Mouse (Mus musculus): ENCODE measurements around the gene Spon1. TPM values are rescaled to one million over a fixed set of nuclear protein-coding genes. Genes with fewer than 3 reads are reported as not detected.

Spon1 gene
- polyA plus RNA-seq, 1 experiment from 2014 or later, result 81.7 TPM

DNA sequence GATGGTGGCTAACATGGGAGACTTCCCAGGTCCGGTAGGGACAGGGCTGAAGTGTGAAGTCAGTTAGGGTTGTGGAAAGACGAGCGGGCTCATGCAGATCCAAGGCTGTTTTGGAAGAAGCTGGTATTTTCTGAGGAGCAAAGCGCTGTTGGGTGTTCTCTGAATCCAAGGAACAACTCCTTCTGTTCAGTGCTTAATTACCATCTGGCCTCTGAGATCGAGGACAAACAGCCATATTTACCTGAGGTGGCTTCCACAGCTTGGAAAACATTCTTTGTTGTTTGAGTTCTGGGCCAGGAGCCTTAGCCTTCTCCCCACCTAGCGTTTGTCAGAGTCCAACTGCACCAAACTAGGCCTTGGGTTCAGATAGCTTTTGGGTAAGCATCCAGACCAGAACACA, 58.9 kb downstream of the Spon1 start:
- no peak overlapping the region for H3K4me3 ChIP-seq (ENCODE audit: low read depth, low read length)
- no peak for ATAC-seq (ENCODE audit: low read depth)
- H3K27me3 ChIP-seq (ENCODE audit: control insufficient read depth, insufficient read depth, low read length), result no peaks in the 10 kb centered on the region
- H3K27ac ChIP-seq (ENCODE audit: low read depth, low read length), result no peak overlapping the region
- H3K4me1 ChIP-seq (ENCODE audit: control insufficient read depth, insufficient read depth, low read length), result 0 out of 2 replicates have a peak, but pooled peaks cover 2% of the 10 kb centered on the region
- H3K4me2 ChIP-seq (ENCODE audit: low read depth, low read length), result no peak overlapping the region
- no peaks in the 10 kb centered on the region for H3K9me3 ChIP-seq (ENCODE audit: control insufficient read depth, low read length)
- no peak overlapping the region for H3K9ac ChIP-seq (replicated peaks; ENCODE audit: low read depth, low read length)
- WGBS, result 93% methylated on average over 6 of the region's 6 CpGs
- H3K36me3 ChIP-seq (ENCODE audit: control insufficient read depth, insufficient read depth, low read length), result no peaks in the 10 kb centered on the region

DNA sequence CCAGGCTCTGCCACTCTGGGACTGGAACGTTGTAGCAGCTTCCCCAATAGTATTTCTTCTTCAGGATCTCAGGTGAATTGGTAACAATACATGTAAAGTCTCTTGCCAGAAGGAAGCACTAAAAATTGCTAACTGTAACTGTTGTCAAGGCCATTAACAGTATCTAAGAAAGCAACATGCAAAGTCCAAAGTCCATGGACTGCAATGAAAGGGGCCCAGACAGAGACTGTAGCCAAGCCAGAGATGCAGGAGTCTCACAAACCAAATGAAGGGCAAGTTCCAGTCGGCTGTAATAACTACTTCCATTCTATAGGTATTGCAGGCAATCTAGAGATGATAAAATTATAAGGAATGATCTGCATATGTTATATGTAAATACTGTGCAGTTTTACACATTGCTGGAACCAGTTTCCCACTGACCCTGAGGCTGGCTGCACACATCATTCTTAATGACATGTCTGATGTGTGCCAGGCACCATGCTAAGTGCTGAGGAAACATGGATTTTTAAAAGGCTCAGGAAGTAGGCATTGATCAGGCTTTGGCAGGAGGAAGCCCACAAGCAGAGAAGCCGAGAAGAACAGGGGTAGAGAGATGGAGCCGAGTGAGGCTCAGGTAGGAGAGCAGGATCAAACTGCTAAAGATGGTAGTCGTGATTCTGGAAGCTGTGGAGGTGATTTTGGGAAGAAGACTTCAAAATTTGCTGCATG, 59.9 kb downstream of the Spon1 start:
- no peaks in the 10 kb centered on the region for H3K9me3 ChIP-seq (ENCODE audit: control insufficient read depth, low read length)
- no peaks in the 10 kb centered on the region for H3K27me3 ChIP-seq (ENCODE audit: control insufficient read depth, insufficient read depth, low read length)
- H3K27ac ChIP-seq (ENCODE audit: low read depth, low read length), result no peak overlapping the region
- no peaks in the 10 kb centered on the region for H3K36me3 ChIP-seq (ENCODE audit: control insufficient read depth, insufficient read depth, low read length)
- 0 out of 2 replicates have a peak, but pooled peaks cover 2% of the 10 kb centered on the region for H3K4me1 ChIP-seq (ENCODE audit: control insufficient read depth, insufficient read depth, low read length)
- no peak overlapping the region for H3K9ac ChIP-seq (replicated peaks; ENCODE audit: low read depth, low read length)
- no peak overlapping the region for H3K4me3 ChIP-seq (ENCODE audit: low read depth, low read length)
- ATAC-seq (ENCODE audit: low read depth), result no peak
- 60% methylated on average over 5 of the region's 5 CpGs for WGBS
- H3K4me2 ChIP-seq (ENCODE audit: low read depth, low read length), result no peak overlapping the region

DNA sequence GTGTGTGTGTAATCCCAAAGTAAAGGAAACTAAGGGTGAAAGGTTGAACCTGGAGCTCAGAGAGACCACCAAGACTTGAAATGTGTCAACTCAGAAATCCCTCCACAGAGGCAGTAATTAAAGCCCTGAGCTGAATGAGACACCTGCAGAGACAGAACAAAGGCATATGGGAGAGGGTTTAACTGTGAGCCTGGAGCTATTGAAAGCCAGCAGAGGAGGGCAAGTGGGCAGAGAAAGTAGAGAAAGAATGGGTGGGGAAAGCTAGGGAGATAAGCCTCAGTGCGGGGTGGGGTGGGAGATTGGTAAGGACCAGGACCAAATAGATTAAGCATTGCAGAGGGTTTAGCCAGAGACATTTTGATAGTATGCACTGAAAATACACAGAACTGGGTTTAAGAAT, 60.7 kb downstream of the Spon1 start:
- H3K27ac ChIP-seq (ENCODE audit: low read depth, low read length), result no peak overlapping the region
- H3K4me1 ChIP-seq (ENCODE audit: control insufficient read depth, insufficient read depth, low read length), result 0 out of 2 replicates have a peak, but pooled peaks cover 2% of the 10 kb centered on the region
- WGBS, result 13% methylated on average over 1 of the region's 1 CpGs
- no peaks in the 10 kb centered on the region for H3K27me3 ChIP-seq (ENCODE audit: control insufficient read depth, insufficient read depth, low read length)
- H3K9me3 ChIP-seq (ENCODE audit: control insufficient read depth, low read length), result no peaks in the 10 kb centered on the region
- no peaks in the 10 kb centered on the region for H3K36me3 ChIP-seq (ENCODE audit: control insufficient read depth, insufficient read depth, low read length)
- no peak overlapping the region for H3K9ac ChIP-seq (replicated peaks; ENCODE audit: low read depth, low read length)
- no peak for ATAC-seq (ENCODE audit: low read depth)
- H3K4me2 ChIP-seq (ENCODE audit: low read depth, low read length), result no peak overlapping the region
- H3K4me3 ChIP-seq (ENCODE audit: low read depth, low read length), result no peak overlapping the region

DNA sequence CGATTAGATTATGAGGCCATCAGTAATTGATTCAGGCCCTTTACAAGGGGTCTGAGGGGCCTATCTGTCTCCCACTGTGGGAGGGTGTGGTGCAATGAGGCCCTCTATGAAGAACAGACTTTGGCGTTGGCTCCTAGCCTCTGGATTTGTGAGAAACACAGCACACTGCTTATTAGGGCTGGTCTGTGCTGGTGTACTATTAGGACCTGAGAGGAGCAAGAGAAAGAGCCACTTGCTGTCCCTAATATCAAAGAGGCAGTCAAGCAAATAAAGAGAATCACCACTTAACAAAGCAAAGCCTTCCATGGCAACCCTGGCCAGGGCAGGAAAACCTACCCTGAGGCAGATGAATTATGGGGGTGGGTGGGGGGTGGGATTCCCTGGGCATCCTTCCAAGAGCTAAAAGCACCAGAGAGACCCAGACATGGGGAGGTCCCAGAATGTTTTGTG, 62.3 kb downstream of the Spon1 start:
- Histone ChIP-seq H3K4me2 (ENCODE audit: low read depth, low read length) (no peak overlapping the region), H3K4me1 (ENCODE audit: control insufficient read depth, insufficient read depth, low read length) (0 out of 2 replicates have a peak, but pooled peaks cover 2% of the 10 kb centered on the region), H3K9me3 (ENCODE audit: control insufficient read depth, low read length) (no peaks in the 10 kb centered on the region), H3K27ac (ENCODE audit: low read depth, low read length) (peak overlapping the region; percentile 13; the same call in 1 of the 2 replicates), H3K4me3 (ENCODE audit: low read depth, low read length) (no peak overlapping the region), H3K27me3 (ENCODE audit: control insufficient read depth, insufficient read depth, low read length) (no peaks in the 10 kb centered on the region), H3K9ac (replicated peaks; ENCODE audit: low read depth, low read length) (no peak overlapping the region), H3K36me3 (ENCODE audit: control insufficient read depth, insufficient read depth, low read length) (no peaks in the 10 kb centered on the region)
- WGBS, result 19% methylated on average over 2 of the region's 2 CpGs
- peak; percentile 92 for ATAC-seq (ENCODE audit: low read depth)

DNA sequence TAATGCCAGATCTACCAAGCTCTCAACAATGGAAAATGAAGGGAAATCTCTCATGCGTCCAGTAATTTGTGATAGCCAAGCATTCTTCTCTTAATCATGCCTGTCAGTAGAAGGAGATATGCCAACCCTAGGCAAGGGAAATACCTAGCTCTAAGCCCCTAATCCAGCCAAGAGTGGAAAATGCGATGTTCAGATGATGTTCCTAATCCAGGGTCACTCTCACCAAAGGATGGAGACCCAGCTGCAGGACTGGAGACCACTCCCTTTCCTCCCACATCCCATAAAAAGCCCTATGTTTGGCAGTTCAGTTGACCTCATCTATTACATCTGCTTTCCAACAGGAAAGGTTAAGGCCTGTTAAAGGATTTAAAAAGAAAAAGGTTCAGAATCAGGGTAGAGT, 62.8 kb downstream of the Spon1 start:
- Histone ChIP-seq H3K27me3 (ENCODE audit: control insufficient read depth, insufficient read depth, low read length) (no peaks in the 10 kb centered on the region), H3K27ac (ENCODE audit: low read depth, low read length) (no peak overlapping the region), H3K4me2 (ENCODE audit: low read depth, low read length) (no peak overlapping the region), H3K4me3 (ENCODE audit: low read depth, low read length) (no peak overlapping the region), H3K9ac (replicated peaks; ENCODE audit: low read depth, low read length) (no peak overlapping the region), H3K36me3 (ENCODE audit: control insufficient read depth, insufficient read depth, low read length) (no peaks in the 10 kb centered on the region), H3K9me3 (ENCODE audit: control insufficient read depth, low read length) (no peaks in the 10 kb centered on the region), H3K4me1 (ENCODE audit: control insufficient read depth, insufficient read depth, low read length) (0 out of 2 replicates have a peak, but pooled peaks cover 2% of the 10 kb centered on the region)
- 39% methylated on average over 2 of the region's 2 CpGs for WGBS
- 0 out of 2 replicates have a peak, but pooled peaks have one; percentile 11 for ATAC-seq (ENCODE audit: low read depth)

DNA sequence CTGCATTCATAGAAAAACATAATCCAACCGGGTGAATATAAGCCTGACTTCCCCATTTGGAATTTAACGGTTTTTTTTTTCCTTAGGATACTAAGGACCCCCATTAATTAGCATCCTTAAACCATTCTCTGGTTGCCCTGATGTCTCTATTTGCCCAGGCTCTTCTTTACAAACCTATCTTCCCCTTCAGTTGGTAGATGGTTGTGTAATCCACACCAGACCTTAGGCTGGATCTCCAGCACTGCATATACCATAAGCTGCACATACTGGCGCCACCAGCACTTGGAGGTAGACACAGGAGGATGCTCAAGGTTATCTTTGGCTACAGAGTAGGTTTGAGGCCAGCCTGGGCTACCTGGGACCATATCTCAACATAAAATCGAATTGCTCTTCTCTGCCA, 71.4 kb downstream of the Spon1 start:
- Histone ChIP-seq H3K9me3 (ENCODE audit: control insufficient read depth, low read length) (no peaks in the 10 kb centered on the region), H3K27me3 (ENCODE audit: control insufficient read depth, insufficient read depth, low read length) (no peaks in the 10 kb centered on the region), H3K27ac (ENCODE audit: low read depth, low read length) (no peak overlapping the region), H3K4me1 (ENCODE audit: control insufficient read depth, insufficient read depth, low read length) (no peaks in the 10 kb centered on the region), H3K4me2 (ENCODE audit: low read depth, low read length) (no peak overlapping the region), H3K36me3 (ENCODE audit: control insufficient read depth, insufficient read depth, low read length) (no peaks in the 10 kb centered on the region), H3K9ac (replicated peaks; ENCODE audit: low read depth, low read length) (no peak overlapping the region), H3K4me3 (ENCODE audit: low read depth, low read length) (no peak overlapping the region)
- 94% methylated on average over 4 of the region's 4 CpGs for WGBS
- ATAC-seq (ENCODE audit: low read depth), result no peak

DNA sequence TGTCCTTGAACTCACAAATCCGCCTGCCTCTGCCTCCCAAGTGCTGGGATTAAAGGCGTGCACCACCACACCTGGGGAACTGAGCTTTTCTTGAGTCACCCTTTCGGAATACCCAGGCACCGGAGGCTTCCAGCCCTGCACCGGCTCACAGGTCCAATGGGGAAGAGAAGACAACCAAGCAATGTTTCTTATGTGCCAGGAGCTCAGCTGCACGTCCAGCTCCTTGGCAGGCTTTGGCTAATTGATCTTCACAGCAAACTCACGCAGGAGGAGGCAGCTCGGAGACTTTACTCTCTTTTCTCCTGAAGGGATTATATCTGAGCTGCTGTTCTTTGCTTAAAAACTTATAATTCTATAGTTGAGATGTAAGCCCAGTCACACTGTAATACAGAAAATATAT, 73.6 kb downstream of the Spon1 start:
- Histone ChIP-seq H3K9ac (replicated peaks; ENCODE audit: low read depth, low read length) (no peak overlapping the region), H3K36me3 (ENCODE audit: control insufficient read depth, insufficient read depth, low read length) (no peaks in the 10 kb centered on the region), H3K4me2 (ENCODE audit: low read depth, low read length) (no peak overlapping the region), H3K4me3 (ENCODE audit: low read depth, low read length) (no peak overlapping the region), H3K27me3 (ENCODE audit: control insufficient read depth, insufficient read depth, low read length) (no peaks in the 10 kb centered on the region), H3K4me1 (ENCODE audit: control insufficient read depth, insufficient read depth, low read length) (no peaks in the 10 kb centered on the region), H3K27ac (ENCODE audit: low read depth, low read length) (no peak overlapping the region), H3K9me3 (ENCODE audit: control insufficient read depth, low read length) (no peaks in the 10 kb centered on the region)
- no peak for ATAC-seq (ENCODE audit: low read depth)
- 80% methylated on average over 8 of the region's 8 CpGs for WGBS

DNA sequence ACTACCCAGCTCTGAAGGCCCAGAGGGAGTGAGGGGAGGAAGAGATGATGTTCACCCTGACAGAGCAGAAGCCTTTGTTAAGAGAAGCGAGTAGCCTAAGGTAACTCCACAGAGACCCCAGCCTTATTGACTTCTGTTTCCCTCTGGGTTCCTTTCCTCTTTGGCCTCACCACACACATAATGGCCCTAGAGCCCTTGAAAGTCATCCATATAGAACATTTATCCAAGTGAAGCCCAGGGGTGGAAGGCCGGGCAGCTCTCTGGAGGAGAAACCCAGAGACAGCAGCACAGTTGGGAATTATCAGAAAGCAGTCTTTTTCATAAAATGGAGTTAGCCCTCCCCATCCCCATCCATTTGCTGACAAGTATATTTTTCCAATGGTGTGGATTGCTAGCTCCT, 75.7 kb downstream of the Spon1 start:
- Histone ChIP-seq H3K9ac (replicated peaks; ENCODE audit: low read depth, low read length) (no peak overlapping the region), H3K27ac (ENCODE audit: low read depth, low read length) (no peak overlapping the region), H3K4me2 (ENCODE audit: low read depth, low read length) (no peak overlapping the region), H3K4me1 (ENCODE audit: control insufficient read depth, insufficient read depth, low read length) (no peaks in the 10 kb centered on the region), H3K27me3 (ENCODE audit: control insufficient read depth, insufficient read depth, low read length) (no peaks in the 10 kb centered on the region), H3K36me3 (ENCODE audit: control insufficient read depth, insufficient read depth, low read length) (no peaks in the 10 kb centered on the region), H3K4me3 (ENCODE audit: low read depth, low read length) (no peak overlapping the region), H3K9me3 (ENCODE audit: control insufficient read depth, low read length) (no peaks in the 10 kb centered on the region)
- 91% methylated on average over 2 of the region's 2 CpGs for WGBS
- ATAC-seq (ENCODE audit: low read depth), result no peak

DNA sequence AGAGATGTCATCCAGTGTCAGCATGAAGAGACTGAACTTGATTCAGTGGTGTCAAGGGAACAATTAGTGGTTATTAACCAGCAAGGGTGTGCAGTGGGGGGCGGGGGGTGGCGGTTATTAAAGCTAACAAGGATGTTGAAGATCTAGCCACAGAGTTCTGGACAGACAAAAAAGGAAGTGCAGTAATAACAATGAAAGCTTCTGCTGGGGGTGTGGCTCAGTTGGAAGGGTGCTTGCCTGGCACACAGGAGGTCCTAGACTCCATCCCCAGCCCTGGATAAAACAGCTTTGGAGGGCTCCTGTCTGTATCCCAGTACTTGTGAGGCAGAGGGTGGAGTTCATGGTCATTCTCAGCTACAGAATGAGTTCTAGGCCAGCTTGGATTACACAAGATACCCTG, 77.4 kb downstream of the Spon1 start:
- Histone ChIP-seq H3K9ac (replicated peaks; ENCODE audit: low read depth, low read length) (no peak overlapping the region), H3K36me3 (ENCODE audit: control insufficient read depth, insufficient read depth, low read length) (no peaks in the 10 kb centered on the region), H3K4me2 (ENCODE audit: low read depth, low read length) (no peak overlapping the region), H3K9me3 (ENCODE audit: control insufficient read depth, low read length) (no peaks in the 10 kb centered on the region), H3K4me3 (ENCODE audit: low read depth, low read length) (no peak overlapping the region), H3K27ac (ENCODE audit: low read depth, low read length) (no peak overlapping the region), H3K27me3 (ENCODE audit: control insufficient read depth, insufficient read depth, low read length) (no peaks in the 10 kb centered on the region), H3K4me1 (ENCODE audit: control insufficient read depth, insufficient read depth, low read length) (no peaks in the 10 kb centered on the region)
- 35% methylated on average over 2 of the region's 2 CpGs for WGBS
- ATAC-seq (ENCODE audit: low read depth), result no peak

All from neural tube, embryonic 14.5 days (tissue).